Mouse (Mus musculus): ENCODE measurements at regions not wholly inside any gene's neighbourhood (a gene's known extent, or its start where the extent isn't known, plus 50 kb on each side); places are given as distances from the start of the nearest gene placed in this dataset.

DNA sequence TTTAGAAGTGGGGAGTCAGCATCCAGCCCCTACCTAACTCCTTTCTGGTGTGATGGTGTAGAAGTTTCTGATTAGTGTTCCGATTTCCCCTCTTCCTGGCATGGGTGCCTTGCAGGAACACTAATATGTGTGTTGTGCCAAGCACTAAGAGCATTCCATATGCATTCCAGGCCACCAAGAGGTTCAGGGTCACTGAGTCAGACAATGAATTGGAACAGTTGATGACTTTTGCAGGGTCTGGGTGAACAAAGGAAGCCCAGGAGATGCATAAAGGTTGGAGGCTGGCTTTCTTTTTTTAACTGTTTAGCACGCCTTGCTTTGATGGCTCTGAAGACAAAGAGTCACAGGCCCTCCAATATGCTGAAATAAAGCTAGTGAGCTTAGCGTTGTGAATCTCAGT lies 244.3 kb upstream of the Thbs1 start:
- no peak for ATAC-seq (ENCODE audit: low read depth)
- H3K4me1 ChIP-seq (ENCODE audit: control insufficient read depth, low read depth, low read length): no peaks in the 10 kb centered on the region
- no peak overlapping the region for H3K4me2 ChIP-seq (ENCODE audit: low read depth, low read length)
- no peak overlapping the region for H3K9ac ChIP-seq (ENCODE audit: low read depth, low read length)
- H3K9me3 ChIP-seq (replicated peaks; ENCODE audit: control insufficient read depth, low read length): no peaks in the 10 kb centered on the region
- no peak overlapping the region for H3K27ac ChIP-seq (ENCODE audit: low read length)
- no peaks in the 10 kb centered on the region for H3K27me3 ChIP-seq (ENCODE audit: control insufficient read depth, insufficient read depth, low read depth, low read length)
- WGBS (ENCODE audit: insufficient replicate concordance): 54% methylated on average over 3 of the region's 3 CpGs
- H3K36me3 ChIP-seq (ENCODE audit: control insufficient read depth, insufficient read depth): no peaks in the 10 kb centered on the region
- no peak overlapping the region for H3K4me3 ChIP-seq (ENCODE audit: low read depth, low read length)

DNA sequence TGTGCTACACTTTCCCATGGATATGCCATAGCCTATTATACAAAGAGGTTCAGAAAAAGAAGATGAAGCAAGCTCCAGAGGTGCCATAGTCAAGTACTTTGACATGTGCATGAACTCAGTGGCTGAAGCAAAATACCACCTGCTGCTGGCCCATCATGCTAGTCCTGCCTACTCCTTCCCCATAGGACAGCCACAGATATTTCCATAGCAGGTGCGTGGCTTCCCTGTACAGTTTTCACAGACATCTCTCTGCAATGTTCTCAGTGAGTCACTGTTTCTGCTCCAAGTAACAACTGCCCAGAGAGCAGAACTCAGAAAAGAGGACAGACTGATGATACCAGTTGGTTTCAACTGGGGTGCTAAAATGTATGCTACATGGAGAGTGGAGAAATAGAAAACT lies 242.8 kb upstream of the Thbs1 start:
- Histone ChIP-seq H3K4me1 (ENCODE audit: control insufficient read depth, low read depth, low read length) (no peaks in the 10 kb centered on the region), H3K27ac (ENCODE audit: low read length) (no peak overlapping the region), H3K36me3 (ENCODE audit: control insufficient read depth, insufficient read depth) (no peaks in the 10 kb centered on the region), H3K27me3 (ENCODE audit: control insufficient read depth, insufficient read depth, low read depth, low read length) (no peaks in the 10 kb centered on the region), H3K9me3 (replicated peaks; ENCODE audit: control insufficient read depth, low read length) (no peaks in the 10 kb centered on the region), H3K4me3 (ENCODE audit: low read depth, low read length) (no peak overlapping the region), H3K9ac (ENCODE audit: low read depth, low read length) (no peak overlapping the region), H3K4me2 (ENCODE audit: low read depth, low read length) (no peak overlapping the region)
- 62% methylated on average over 1 of the region's 1 CpGs for WGBS (ENCODE audit: insufficient replicate concordance)
- no peak for ATAC-seq (ENCODE audit: low read depth)

DNA sequence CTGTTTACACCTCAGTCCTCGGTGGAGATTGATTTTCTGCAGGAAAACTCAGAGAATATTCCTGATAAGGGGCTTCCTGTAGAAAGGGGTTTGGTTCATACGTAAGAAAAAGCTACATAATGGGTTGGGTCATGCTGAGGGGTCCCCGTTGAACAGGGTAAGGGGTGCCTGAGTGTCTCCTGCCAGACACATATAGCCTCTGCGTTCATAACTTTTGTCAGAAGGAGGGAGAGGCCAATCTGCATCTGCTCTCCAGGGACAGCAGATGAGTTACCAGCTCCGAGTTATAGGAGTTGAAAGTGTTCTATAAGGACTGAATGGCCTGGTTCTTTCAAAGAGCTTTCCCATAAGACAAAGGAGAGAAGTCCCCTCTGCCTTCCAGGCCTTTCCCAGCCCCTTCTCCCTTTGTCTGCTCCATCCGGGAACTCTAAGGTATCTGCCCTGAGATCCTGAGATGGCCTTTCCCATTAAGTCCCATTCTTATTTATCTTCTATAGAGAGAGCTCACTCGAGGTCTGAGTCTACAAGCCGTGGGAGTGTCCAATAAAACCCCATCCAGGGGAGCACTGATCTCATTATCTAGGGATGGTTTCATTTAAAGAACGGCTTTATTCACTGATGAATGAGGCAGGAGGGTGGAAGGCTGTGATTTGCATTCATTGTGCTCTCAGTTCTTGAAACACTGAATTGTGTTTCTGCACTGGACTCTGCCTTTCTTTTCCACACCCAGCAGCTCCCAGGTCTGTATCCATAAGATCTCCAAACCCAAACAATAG lies 240.0 kb upstream of the Thbs1 start:
- no peaks in the 10 kb centered on the region for H3K27me3 ChIP-seq (ENCODE audit: control insufficient read depth, insufficient read depth, low read depth, low read length)
- no peak overlapping the region for H3K4me3 ChIP-seq (ENCODE audit: low read depth, low read length)
- no peak for ATAC-seq (ENCODE audit: low read depth)
- no peak overlapping the region for H3K9ac ChIP-seq (ENCODE audit: low read depth, low read length)
- H3K27ac ChIP-seq (ENCODE audit: low read length): no peak overlapping the region
- 46% methylated on average over 9 of the region's 9 CpGs for WGBS (ENCODE audit: insufficient replicate concordance)
- H3K36me3 ChIP-seq (ENCODE audit: control insufficient read depth, insufficient read depth): no peaks in the 10 kb centered on the region
- no peaks in the 10 kb centered on the region for H3K4me1 ChIP-seq (ENCODE audit: control insufficient read depth, low read depth, low read length)
- no peaks in the 10 kb centered on the region for H3K9me3 ChIP-seq (replicated peaks; ENCODE audit: control insufficient read depth, low read length)
- no peak overlapping the region for H3K4me2 ChIP-seq (ENCODE audit: low read depth, low read length)

DNA sequence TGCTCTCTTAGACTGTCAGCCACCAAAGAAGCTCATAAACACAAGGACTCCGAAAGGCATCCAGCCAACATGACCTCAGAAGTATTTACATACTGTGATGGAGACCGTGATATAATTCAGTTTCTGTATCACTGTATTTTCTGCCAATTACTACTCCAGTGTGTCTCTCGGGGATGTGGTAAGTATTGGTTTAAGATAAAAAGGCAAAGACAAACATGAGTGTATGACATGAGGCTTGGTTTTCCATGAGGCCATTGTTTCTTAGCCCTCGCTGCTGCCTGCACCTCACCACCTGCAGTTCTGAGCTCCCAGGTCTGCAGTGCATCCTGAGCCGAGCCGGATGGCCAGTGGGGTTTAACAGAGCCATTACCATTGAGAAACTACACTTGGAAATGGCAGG lies 233.9 kb upstream of the Thbs1 start:
- WGBS (ENCODE audit: insufficient replicate concordance): 56% methylated on average over 6 of the region's 6 CpGs
- Histone ChIP-seq H3K4me1 (ENCODE audit: control insufficient read depth, low read depth, low read length) (no peaks in the 10 kb centered on the region), H3K27ac (ENCODE audit: low read length) (no peak overlapping the region), H3K4me3 (ENCODE audit: low read depth, low read length) (no peak overlapping the region), H3K4me2 (ENCODE audit: low read depth, low read length) (no peak overlapping the region), H3K36me3 (ENCODE audit: control insufficient read depth, insufficient read depth) (no peaks in the 10 kb centered on the region), H3K9ac (ENCODE audit: low read depth, low read length) (no peak overlapping the region), H3K27me3 (ENCODE audit: control insufficient read depth, insufficient read depth, low read depth, low read length) (no peaks in the 10 kb centered on the region), H3K9me3 (replicated peaks; ENCODE audit: control insufficient read depth, low read length) (no peaks in the 10 kb centered on the region)
- ATAC-seq (ENCODE audit: low read depth): no peak

DNA sequence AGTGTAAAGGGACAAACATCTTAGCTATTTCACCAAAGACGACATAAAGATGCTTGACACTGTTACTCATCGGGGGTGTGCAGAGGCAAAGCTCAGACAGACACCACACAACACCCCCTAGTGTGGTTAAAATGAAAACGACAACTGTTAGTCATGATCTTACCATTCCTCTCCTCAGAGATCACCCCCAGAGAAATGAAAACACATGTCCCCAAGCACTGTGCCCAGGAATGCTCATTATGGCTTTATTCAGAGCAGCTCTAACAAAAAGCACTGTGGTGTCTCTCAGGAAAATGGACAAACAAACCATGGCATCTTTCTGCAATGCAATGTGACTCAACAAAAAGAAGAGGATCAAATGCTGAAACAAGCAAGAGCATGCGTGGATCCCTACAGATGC lies 229.5 kb upstream of the Thbs1 start:
- 57% methylated on average over 4 of the region's 4 CpGs for WGBS (ENCODE audit: insufficient replicate concordance)
- Histone ChIP-seq H3K4me3 (ENCODE audit: low read depth, low read length) (no peak overlapping the region), H3K9me3 (replicated peaks; ENCODE audit: control insufficient read depth, low read length) (no peaks in the 10 kb centered on the region), H3K4me2 (ENCODE audit: low read depth, low read length) (no peak overlapping the region), H3K9ac (ENCODE audit: low read depth, low read length) (no peak overlapping the region), H3K27ac (ENCODE audit: low read length) (no peak overlapping the region), H3K27me3 (ENCODE audit: control insufficient read depth, insufficient read depth, low read depth, low read length) (no peaks in the 10 kb centered on the region), H3K4me1 (ENCODE audit: control insufficient read depth, low read depth, low read length) (no peaks in the 10 kb centered on the region), H3K36me3 (ENCODE audit: control insufficient read depth, insufficient read depth) (no peaks in the 10 kb centered on the region)
- ATAC-seq (ENCODE audit: low read depth): no peak

DNA sequence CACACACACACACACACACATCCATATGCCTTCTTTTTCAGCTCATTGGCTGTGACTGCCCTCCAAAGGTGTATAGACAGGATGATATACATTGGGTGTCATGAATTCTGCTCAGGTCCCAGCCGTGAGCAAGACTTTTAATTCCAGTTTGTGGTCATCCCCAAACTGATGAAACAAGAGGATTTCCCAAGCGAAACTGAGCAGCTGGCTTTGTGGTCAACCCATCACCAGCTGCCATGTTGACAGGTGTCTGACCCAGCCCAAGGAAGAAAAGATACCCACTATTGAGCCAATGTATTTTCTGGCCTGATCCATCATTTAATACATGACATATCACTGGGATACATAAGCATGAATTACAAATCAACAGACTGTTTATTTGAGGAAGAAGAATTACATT lies 228.8 kb upstream of the Thbs1 start:
- H3K27me3 ChIP-seq (ENCODE audit: control insufficient read depth, insufficient read depth, low read depth, low read length): no peaks in the 10 kb centered on the region
- 47% methylated on average over 2 of the region's 2 CpGs for WGBS (ENCODE audit: insufficient replicate concordance)

DNA sequence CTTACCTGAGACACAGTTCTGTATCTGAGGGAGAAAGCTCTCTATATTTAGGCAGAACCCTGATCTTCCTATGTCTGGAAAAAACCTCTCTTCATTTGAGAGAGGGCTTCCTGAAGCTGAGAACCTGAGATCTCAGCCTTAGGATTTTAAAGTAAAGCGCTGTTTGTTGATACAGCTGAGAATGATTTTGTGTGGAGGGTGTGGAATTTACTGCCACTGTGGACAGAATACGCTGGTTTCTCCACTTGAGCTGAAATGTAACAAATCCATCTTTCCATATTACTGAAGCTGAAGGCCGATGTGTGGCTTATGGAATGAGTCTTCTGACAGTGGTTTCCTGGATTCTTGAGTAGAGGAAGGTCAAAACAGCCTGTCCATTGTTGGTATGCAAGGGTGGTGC lies 225.2 kb upstream of the Thbs1 start:
- Histone ChIP-seq H3K4me3 (ENCODE audit: low read depth, low read length) (no peak overlapping the region), H3K27ac (ENCODE audit: low read length) (no peak overlapping the region), H3K4me2 (ENCODE audit: low read depth, low read length) (no peak overlapping the region), H3K9ac (ENCODE audit: low read depth, low read length) (no peak overlapping the region), H3K4me1 (ENCODE audit: control insufficient read depth, low read depth, low read length) (no peaks in the 10 kb centered on the region), H3K27me3 (ENCODE audit: control insufficient read depth, insufficient read depth, low read depth, low read length) (no peaks in the 10 kb centered on the region), H3K36me3 (ENCODE audit: control insufficient read depth, insufficient read depth) (no peaks in the 10 kb centered on the region), H3K9me3 (replicated peaks; ENCODE audit: control insufficient read depth, low read length) (no peaks in the 10 kb centered on the region)
- no peak for ATAC-seq (ENCODE audit: low read depth)
- WGBS (ENCODE audit: insufficient replicate concordance): 46% methylated on average over 3 of the region's 3 CpGs

More for the DNA sequence above, 228.8 kb upstream of the Thbs1 start:
- Histone ChIP-seq H3K4me2 (ENCODE audit: low read depth, low read length) (no peak overlapping the region), H3K9ac (ENCODE audit: low read depth, low read length) (no peak overlapping the region), H3K36me3 (ENCODE audit: control insufficient read depth, insufficient read depth) (no peaks in the 10 kb centered on the region), H3K27ac (ENCODE audit: low read length) (no peak overlapping the region), H3K9me3 (replicated peaks; ENCODE audit: control insufficient read depth, low read length) (no peaks in the 10 kb centered on the region), H3K4me1 (ENCODE audit: control insufficient read depth, low read depth, low read length) (no peaks in the 10 kb centered on the region), H3K4me3 (ENCODE audit: low read depth, low read length) (no peak overlapping the region)
- ATAC-seq (ENCODE audit: low read depth): no peak

DNA sequence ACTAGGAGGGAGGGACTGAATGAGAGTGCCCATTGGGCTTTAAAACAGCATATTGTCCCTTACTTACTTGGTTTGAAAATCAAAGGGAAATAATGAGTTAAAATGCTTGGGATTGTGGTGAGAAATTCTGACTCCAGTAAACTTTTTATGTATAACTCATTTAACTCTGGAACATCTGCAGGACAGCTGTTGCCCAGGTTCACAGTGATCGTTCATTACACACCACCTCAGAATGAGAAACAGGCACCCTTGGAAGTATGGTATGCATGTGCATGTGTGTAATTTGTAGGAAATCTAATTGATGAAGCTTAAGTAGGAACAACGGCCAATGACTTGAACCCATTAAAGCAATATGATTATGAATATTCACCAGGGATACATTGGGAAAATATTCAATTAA lies 210.4 kb upstream of the Thbs1 start:
- WGBS (ENCODE audit: insufficient replicate concordance): 62% methylated on average over 2 of the region's 2 CpGs
- no peak overlapping the region for H3K9ac ChIP-seq (ENCODE audit: low read depth, low read length)
- H3K4me1 ChIP-seq (ENCODE audit: control insufficient read depth, low read depth, low read length): no peaks in the 10 kb centered on the region
- no peaks in the 10 kb centered on the region for H3K9me3 ChIP-seq (replicated peaks; ENCODE audit: control insufficient read depth, low read length)
- H3K4me2 ChIP-seq (ENCODE audit: low read depth, low read length): no peak overlapping the region
- no peak overlapping the region for H3K4me3 ChIP-seq (ENCODE audit: low read depth, low read length)
- no peaks in the 10 kb centered on the region for H3K27me3 ChIP-seq (ENCODE audit: control insufficient read depth, insufficient read depth, low read depth, low read length)
- H3K36me3 ChIP-seq (ENCODE audit: control insufficient read depth, insufficient read depth): no peaks in the 10 kb centered on the region
- no peak for ATAC-seq (ENCODE audit: low read depth)
- H3K27ac ChIP-seq (ENCODE audit: low read length): no peak overlapping the region

DNA sequence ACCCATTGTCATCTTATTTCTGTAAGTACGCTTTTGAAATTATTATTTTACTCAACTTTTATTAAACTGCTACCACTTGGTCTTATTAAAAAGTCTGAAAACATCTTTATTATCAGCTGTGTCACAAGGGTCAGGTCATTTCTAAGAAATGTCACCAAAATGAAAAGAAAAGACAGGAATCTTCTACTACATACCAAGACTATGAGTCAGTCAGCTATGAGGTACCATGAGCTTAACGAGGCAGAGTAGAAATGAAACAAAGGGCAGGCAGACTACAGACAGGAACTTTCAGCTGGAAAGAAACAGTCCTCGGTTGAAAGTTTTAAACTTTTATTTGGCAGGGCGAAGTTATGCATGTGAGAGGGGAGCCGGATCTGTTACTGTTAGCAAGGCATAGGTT lies 208.8 kb upstream of the Thbs1 start:
- WGBS (ENCODE audit: insufficient replicate concordance): 56% methylated on average over 5 of the region's 5 CpGs
- Histone ChIP-seq H3K36me3 (ENCODE audit: control insufficient read depth, insufficient read depth) (no peaks in the 10 kb centered on the region), H3K4me1 (ENCODE audit: control insufficient read depth, low read depth, low read length) (no peaks in the 10 kb centered on the region), H3K27me3 (ENCODE audit: control insufficient read depth, insufficient read depth, low read depth, low read length) (no peaks in the 10 kb centered on the region), H3K9ac (ENCODE audit: low read depth, low read length) (no peak overlapping the region), H3K4me2 (ENCODE audit: low read depth, low read length) (no peak overlapping the region), H3K27ac (ENCODE audit: low read length) (no peak overlapping the region), H3K4me3 (ENCODE audit: low read depth, low read length) (no peak overlapping the region), H3K9me3 (replicated peaks; ENCODE audit: control insufficient read depth, low read length) (no peaks in the 10 kb centered on the region)
- ATAC-seq (ENCODE audit: low read depth): no peak

Measured in liver, embryonic 16.5 days (tissue).